Comparison of ENCODE assay signal across 19 mouse cellular contexts in the genomic region with DNA sequence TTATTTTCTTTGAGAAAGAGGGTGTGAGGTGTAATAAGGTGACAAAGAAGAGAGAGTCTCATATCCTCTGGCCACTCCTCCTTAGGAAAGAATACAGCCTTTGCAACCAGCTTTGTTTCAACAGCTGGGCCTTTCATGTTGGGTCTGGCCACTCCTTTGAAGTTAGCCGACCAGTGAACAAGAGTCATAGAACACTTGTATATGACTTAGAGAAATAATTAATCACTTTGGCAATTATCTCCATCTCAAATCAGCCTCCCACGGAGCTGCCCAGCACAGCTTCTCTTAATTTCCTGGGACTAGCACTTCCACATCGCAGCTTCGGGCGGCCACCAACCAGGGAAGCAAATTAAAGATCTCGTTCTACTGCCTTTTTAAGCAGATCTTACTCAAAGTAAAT.
"Had no signal": no experiment of that assay in that cellular context is flagged by ENCODE, and none has a peak within 500 bp of the region (broad histone marks: within the 10 kb centered on the region; RNA-seq: fewer than 3 reads in every experiment).

No protein-coding gene starts in this region.

- H3K4me3 ChIP-seq: lung, embryonic 15.5 days; midbrain, embryonic 10.5 days; midbrain, embryonic 12.5 days; myocyte; neural tube, embryonic 12.5 days had no signal

- H3K27ac ChIP-seq: lung, embryonic 15.5 days; midbrain, embryonic 10.5 days; midbrain, embryonic 12.5 days; neural tube, embryonic 12.5 days had no signal

- H3K27me3 ChIP-seq: lung, embryonic 15.5 days; midbrain, embryonic 12.5 days; neural tube, embryonic 12.5 days had no signal

- H3K36me3 ChIP-seq: lung, embryonic 15.5 days; midbrain, embryonic 10.5 days; midbrain, embryonic 12.5 days; neural tube, embryonic 12.5 days had no signal

- H3K4me1 ChIP-seq: lung, embryonic 15.5 days; midbrain, embryonic 10.5 days; midbrain, embryonic 12.5 days; neural tube, embryonic 12.5 days had no signal

- ATAC-seq: lung, postnatal 0 days; midbrain, embryonic 16.5 days had no signal

- H3K9me3 ChIP-seq: lung, embryonic 15.5 days; midbrain, embryonic 10.5 days; midbrain, embryonic 12.5 days; neural tube, embryonic 12.5 days had no signal

- H3K9ac ChIP-seq: lung, embryonic 15.5 days; midbrain, embryonic 12.5 days; neural tube, embryonic 12.5 days had no signal

- H3K4me2 ChIP-seq: lung, embryonic 15.5 days; midbrain, embryonic 12.5 days; neural tube, embryonic 12.5 days had no signal

- DNase-seq: lung, adult 18-20 months; lung, postnatal 14 days; lung, postnatal 4 days; midbrain, embryonic 14.5 days; retina, postnatal 1 day; right cerebral cortex, adult 18-20 months; right cerebral cortex, postnatal 25 days; right cerebral cortex, postnatal 4 days; spleen, adult 18-20 months; thymus, adult 18-20 months; thymus, postnatal 14 days; thymus, postnatal 36 days had no signal
